In the genomic region with DNA sequence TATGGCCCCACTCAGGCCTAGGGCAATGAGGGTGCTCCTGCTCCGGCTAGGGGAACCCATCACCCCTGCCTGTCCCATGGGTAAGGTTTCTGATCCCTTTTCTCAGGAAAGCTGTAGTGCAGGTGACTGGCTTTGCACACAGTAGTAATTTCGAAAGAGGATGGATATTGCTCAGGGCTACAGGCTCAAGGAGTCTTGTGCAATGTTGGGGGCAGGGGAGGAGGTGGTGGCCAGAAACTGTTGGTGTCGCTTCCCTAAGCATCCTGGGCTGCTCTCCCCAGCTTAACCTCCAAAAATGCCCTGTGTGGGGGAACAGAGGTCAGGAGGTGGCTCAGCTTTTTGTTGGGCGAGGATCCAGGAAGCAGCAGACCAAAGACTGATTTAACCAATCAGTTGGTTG, we compare ENCODE assay signal across 12 mouse cellular contexts. TPM values are rescaled to one million over a fixed set of nuclear protein-coding genes. Genes with fewer than 3 reads are reported as not detected.
DNase-seq lines count a peak whose midpoint lies in the region; ATAC-seq and TF ChIP-seq lines count a peak whose summit lies in the region.
"Had no signal": no experiment of that assay in that cellular context is flagged by ENCODE, and none has a peak within 500 bp of the region (broad histone marks: within the 10 kb centered on the region; RNA-seq: fewer than 3 reads in every experiment).

No protein-coding gene starts in this region.

- H3K27me3 ChIP-seq in kidney, embryonic 16.5 days (ENCODE audit: insufficient read depth, low read length): no peaks in the 10 kb centered on the region
- no peaks in the 10 kb centered on the region for H3K27me3 ChIP-seq in CH12.LX (replicated peaks)
- H3K27me3 ChIP-seq in hindbrain, embryonic 12.5 days: no peaks in the 10 kb centered on the region
- H3K27me3 ChIP-seq: limb, embryonic 15.5 days; stomach, embryonic 15.5 days had no signal

- no peak overlapping the region for H3K4me3 ChIP-seq in kidney, embryonic 16.5 days (ENCODE audit: low read length)
- peak overlapping the region in 1 of 3 experiments; percentile 15 for H3K4me3 ChIP-seq in CH12.LX (replicated peaks in 1 of 3; ENCODE audit: low read depth in 2 of 3, low read length in 2 of 3, poor library complexity in 1 of 3)
- H3K4me3 ChIP-seq in hindbrain, embryonic 12.5 days: no peak overlapping the region
- H3K4me3 ChIP-seq: limb, embryonic 15.5 days; myocyte; stomach, embryonic 15.5 days had no signal

- no peak overlapping the region for H3K9ac ChIP-seq in kidney, embryonic 16.5 days (replicated peaks; ENCODE audit: low read length)
- no peak overlapping the region for H3K9ac ChIP-seq in CH12.LX (ENCODE audit: insufficient read depth, low read depth)
- H3K9ac ChIP-seq in hindbrain, embryonic 12.5 days: no peak overlapping the region
- H3K9ac ChIP-seq: limb, embryonic 15.5 days; stomach, embryonic 15.5 days had no signal

- 77% methylated on average over 4 of the region's 4 CpGs for WGBS in kidney, embryonic 16.5 days
- 76% methylated on average over 4 of the region's 4 CpGs for WGBS in hindbrain, embryonic 12.5 days

- TF ChIP-seq CTCF in CH12.LX (conservative IDR thresholded peaks at IDR 0.05 in 1 of 2, IDR thresholded peaks at IDR 0.05 in 1 of 2; ENCODE audit: low read depth in 2 of 2, low read length in 2 of 2): no peak

- H3K36me3 ChIP-seq in kidney, embryonic 16.5 days (ENCODE audit: insufficient read depth, low read length): no peaks in the 10 kb centered on the region
- no peaks in the 10 kb centered on the region for H3K36me3 ChIP-seq in CH12.LX (replicated peaks in 1 of 2; ENCODE audit: control insufficient read depth in 1 of 2, insufficient read depth in 1 of 2, low read length in 1 of 2)
- no peaks in the 10 kb centered on the region for H3K36me3 ChIP-seq in hindbrain, embryonic 12.5 days
- H3K36me3 ChIP-seq: limb, embryonic 15.5 days; stomach, embryonic 15.5 days had no signal

- no peaks in the 10 kb centered on the region for H3K79me2 ChIP-seq in CH12.LX (replicated peaks; ENCODE audit: control insufficient read depth, extremely low read depth, insufficient read depth, poor library complexity, severe bottlenecking)

- in situ Hi-C loops in CH12.LX (cut with MboI; ENCODE audit: low pct_ligation_motif_present, low pct_unique_long_range_greater_than_20kb, low sequenced_read_pairs): loop anchor here (5.0 kb wide), 1 partner anchor 35 kb away; no protein-coding TSS in a partner anchor

- dilution Hi-C loops in CH12.LX (cut with MboI; ENCODE audit: extremely low pct_ligation_motif_present, extremely low pct_unique_long_range_greater_than_20kb, low sequenced_read_pairs): no loop called here

- peak; percentile 28 to 55 for DNase-seq in kidney, postnatal 36 days
- peak; percentile 71 for DNase-seq in CH12.LX (ENCODE audit: extremely low read depth)
- DNase-seq in gonadal fat pad, adult 2 months (ENCODE audit: low read depth): peak; percentile 84
- no peak for DNase-seq in spleen, postnatal 4 days (ENCODE audit: low spot score in 2 of 2)
- no peak for DNase-seq in cerebellum, adult 11 months
- DNase-seq: cerebellum, adult 9-10 months had no signal

- H3K27ac ChIP-seq in kidney, embryonic 16.5 days (ENCODE audit: low read length): no peak overlapping the region
- peak overlapping the region; percentile 33 for H3K27ac ChIP-seq in CH12.LX (ENCODE audit: insufficient read depth, low read depth)
- H3K27ac ChIP-seq in hindbrain, embryonic 12.5 days: no peak overlapping the region
- H3K27ac ChIP-seq: limb, embryonic 15.5 days; stomach, embryonic 15.5 days had no signal

- TF ChIP-seq RAD21 in CH12.LX (IDR thresholded peaks at IDR 0.05; ENCODE audit: low read depth, low read length): no peak; the same call in 1 of the 2 replicates

- no peak for ATAC-seq in kidney, embryonic 16.5 days (ENCODE audit: low FRiP score, low TSS enrichment)
- ATAC-seq in megakaryocyte, adult 5-6 weeks (ENCODE audit: poor library complexity, severe bottlenecking): peak; percentile 94
- ATAC-seq in hindbrain, embryonic 12.5 days (ENCODE audit: low FRiP score): no peak

- no peaks in the 10 kb centered on the region for H3K9me3 ChIP-seq in kidney, embryonic 16.5 days (ENCODE audit: low read length)
- no peaks in the 10 kb centered on the region for H3K9me3 ChIP-seq in CH12.LX (replicated peaks; ENCODE audit: low read length)
- H3K9me3 ChIP-seq in hindbrain, embryonic 12.5 days (replicated peaks): no peaks in the 10 kb centered on the region
- H3K9me3 ChIP-seq: limb, embryonic 15.5 days; stomach, embryonic 15.5 days had no signal

- peak; percentile 94 for TF ChIP-seq EP300 in CH12.LX (IDR thresholded peaks at IDR 0.05; ENCODE audit: low read length)

- H3K4me1 ChIP-seq in kidney, embryonic 16.5 days (ENCODE audit: insufficient read depth, low read length): 0 out of 2 replicates have a peak, but pooled peaks cover 5% of the 10 kb centered on the region
- peaks cover 10 to 25% of the 10 kb centered on the region in 2 experiments for H3K4me1 ChIP-seq in CH12.LX (ENCODE audit: control insufficient read depth in 1 of 2, insufficient read depth in 2 of 2)
- no peaks in the 10 kb centered on the region for H3K4me1 ChIP-seq in hindbrain, embryonic 12.5 days
- H3K4me1 ChIP-seq: stomach, embryonic 15.5 days had no signal

- no peak for TF ChIP-seq POLR2A in CH12.LX (IDR thresholded peaks at IDR 0.05; ENCODE audit: low read depth, low read length)

- no peak overlapping the region for H3K4me2 ChIP-seq in kidney, embryonic 16.5 days (replicated peaks; ENCODE audit: low read depth, low read length)
- peak overlapping the region; percentile 3; the same call in 1 of the 2 replicates for H3K4me2 ChIP-seq in CH12.LX (ENCODE audit: insufficient read depth, low read depth, poor library complexity, severe bottlenecking)
- H3K4me2 ChIP-seq in hindbrain, embryonic 12.5 days (replicated peaks): no peak overlapping the region
- H3K4me2 ChIP-seq: limb, embryonic 15.5 days; stomach, embryonic 15.5 days had no signal

TF ChIP-seq in CH12.LX, 34 proteins besides CTCF, POLR2A, EP300 and RAD21 (continues in another document):
- TF ChIP-seq PAX5 (IDR thresholded peaks at IDR 0.05; ENCODE audit: low read length) (no peak), TCF12 (IDR thresholded peaks at IDR 0.05; ENCODE audit: low read depth, low read length) (peak; percentile 72), BHLHE40 (IDR thresholded peaks at IDR 0.05; ENCODE audit: low read depth, low read length) (peak; percentile 96), HCFC1 (IDR thresholded peaks at IDR 0.05; ENCODE audit: low read depth, low read length) (no peak), RCOR1 (conservative IDR thresholded peaks at IDR 0.05; ENCODE audit: low read depth, low read length) (0 out of 2 replicates have a peak, but pooled peaks have one; percentile 45), USF2 (conservative IDR thresholded peaks at IDR 0.05; ENCODE audit: low read depth, low read length) (no peak), SMC3 (IDR thresholded peaks at IDR 0.05; ENCODE audit: low read depth, low read length) (peak; percentile 8; the same call in 1 of the 2 replicates), UBTF (IDR thresholded peaks at IDR 0.05; ENCODE audit: low read depth, low read length) (no peak), ELF1 (IDR thresholded peaks at IDR 0.05; ENCODE audit: low read depth, low read length) (peak; percentile 43), MAX (IDR thresholded peaks at IDR 0.05; ENCODE audit: low read length) (peak; percentile 49), IRF4 (IDR thresholded peaks at IDR 0.05; ENCODE audit: low read depth, low read length) (peak; percentile 92), ZMIZ1 (IDR thresholded peaks at IDR 0.05; ENCODE audit: low read depth, low read length) (0 out of 2 replicates have a peak, but pooled peaks have one; percentile 36), NELFE (IDR thresholded peaks at IDR 0.05; ENCODE audit: low read depth, low read length) (no peak), JUN (IDR thresholded peaks at IDR 0.05; ENCODE audit: insufficient read depth, low read depth, low read length) (peak; percentile 60), GABPA (IDR thresholded peaks at IDR 0.05; ENCODE audit: insufficient replicate concordance, low read depth, low read length) (no peak), ZNF384 (IDR thresholded peaks at IDR 0.05; ENCODE audit: low read depth, low read length) (no peak), MXI1 (IDR thresholded peaks at IDR 0.05; ENCODE audit: low read depth, low read length) (no peak), KAT2A (IDR thresholded peaks at IDR 0.05; ENCODE audit: insufficient replicate concordance, low read length) (no peak), CHD1 (IDR thresholded peaks at IDR 0.05; ENCODE audit: low read depth, low read length) (no peak), MAZ (IDR thresholded peaks at IDR 0.05; ENCODE audit: low read depth, low read length) (no peak; the same call in 1 of the 2 replicates), POLR2AphosphoS2 (IDR thresholded peaks at IDR 0.05; ENCODE audit: low read depth, low read length) (no peak), SIN3A (IDR thresholded peaks at IDR 0.05; ENCODE audit: low read length) (peak; percentile 34; the same call in 1 of the 2 replicates), JUND (conservative IDR thresholded peaks at IDR 0.05; ENCODE audit: low read depth, low read length) (peak; percentile 83), MAFK (IDR thresholded peaks at IDR 0.05; ENCODE audit: insufficient replicate concordance, low read length) (0 out of 2 replicates have a peak, but pooled peaks have one; percentile 40), CHD2 (IDR thresholded peaks at IDR 0.05; ENCODE audit: low read length) (peak; percentile 88)

RNA-seq across cellular contexts. Expression of gene Psap, which starts 24.8 kb away (rescaled TPM):
- polyA plus RNA-seq in kidney, embryonic 16.5 days (2015; fragmentation: Nextera tagmentation; extraction: Ambion mirVana): 145 and 166 TPM in 2 replicates
- total RNA-seq in CH12.LX (2012; rRNA removed) (300 and 318 TPM in 2 replicates), CH12.LX (2014; rRNA removed) (223 and 251 TPM in 2 replicates)
- 465 and 470 TPM in 2 replicates for polyA plus RNA-seq in CH12.LX (2012; ENCODE audit: insufficient read length, low read depth)
- 1,616 and 1,617 TPM in 2 replicates for polyA plus RNA-seq in gonadal fat pad, adult 2 months (2012; rRNA removed)
- 2,144 and 2,167 TPM in 2 replicates for total RNA-seq in megakaryocyte, adult 5-6 weeks (2015)
- 2,372 and 2,545 TPM in 2 replicates for total RNA-seq in megakaryocyte, adult 5-6 weeks (2017)
- 102 and 104 TPM in 2 replicates for polyA plus RNA-seq in hindbrain, embryonic 12.5 days (2016; fragmentation: Nextera tagmentation; extraction: Ambion mirVana)

RNA-seq across cellular contexts. Expression of gene Chst3, which starts 33.5 kb away (rescaled TPM):
- 2.1 and 2.2 TPM in 2 replicates for polyA plus RNA-seq in kidney, embryonic 16.5 days (2015; fragmentation: Nextera tagmentation; extraction: Ambion mirVana)
- total RNA-seq in CH12.LX (2012; rRNA removed) (4.4 and 5.2 TPM in 2 replicates), CH12.LX (2014; rRNA removed) (7.4 and 7.5 TPM in 2 replicates)
- 11.0 and 12.2 TPM in 2 replicates for polyA plus RNA-seq in CH12.LX (2012; ENCODE audit: insufficient read length, low read depth)
- 1.2 and 1.4 TPM in 2 replicates for polyA plus RNA-seq in gonadal fat pad, adult 2 months (2012; rRNA removed)
- 0.25 TPM in 1 of 2 replicates, not detected in the other for total RNA-seq in megakaryocyte, adult 5-6 weeks (2015)
- total RNA-seq in megakaryocyte, adult 5-6 weeks (2017): 0.15 and 0.16 TPM in 2 replicates
- polyA plus RNA-seq in hindbrain, embryonic 12.5 days (2016; fragmentation: Nextera tagmentation; extraction: Ambion mirVana): 3.2 and 3.7 TPM in 2 replicates

Comparison
In these comparisons a context has a peak if more than half of its experiments do, and no peak if none do; other contexts are left out.
1. DNase-seq: peak in kidney, postnatal 36 days (2 of 2), CH12.LX (single experiment) and gonadal fat pad, adult 2 months (single experiment); none in spleen, postnatal 4 days (0 of 2) and cerebellum, adult 11 months (single experiment).